Comparison of ENCODE assay signal across 8 mouse cellular contexts in the genomic region with DNA sequence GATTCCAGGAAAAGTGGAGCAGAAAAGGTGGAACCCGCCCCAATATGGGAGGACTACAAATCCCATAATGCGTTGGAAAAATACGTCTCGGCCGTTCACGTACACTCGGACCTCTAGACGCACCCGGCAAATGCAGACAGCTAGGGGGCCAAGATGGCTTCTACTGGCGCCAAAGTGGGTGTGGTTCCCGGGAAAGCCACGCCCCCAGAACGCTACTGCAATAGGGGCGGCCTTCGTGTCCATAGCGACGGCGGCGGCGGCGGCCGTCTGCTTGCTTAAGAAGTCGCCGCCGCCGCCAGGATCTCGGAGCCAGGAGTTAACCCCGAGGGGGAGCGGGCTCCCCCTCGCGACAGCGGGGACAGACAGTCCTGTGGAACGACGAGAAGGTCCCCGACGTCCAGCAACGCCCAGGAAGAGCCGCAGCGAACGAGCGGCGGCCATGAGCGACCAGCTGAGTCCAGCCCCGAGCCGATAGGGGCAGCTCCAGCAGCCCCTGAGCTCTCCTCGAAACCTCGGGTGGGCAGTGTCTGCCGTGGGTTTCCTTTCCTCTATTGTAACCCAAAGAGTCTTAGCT. TPM values are rescaled to one million over a fixed set of nuclear protein-coding genes. Genes with fewer than 3 reads are reported as not detected.
DNase-seq lines count a peak whose midpoint lies in the region; ATAC-seq and TF ChIP-seq lines count a peak whose summit lies in the region.

A gene (plus strand): TSS at position 229 of the 574 bp plus-strand sequence.

- peak within 1 kb of the TSS; percentile 77 for H3K4me3 ChIP-seq in bone marrow, adult 2 months (replicated peaks; ENCODE audit: control insufficient read depth, low read depth, low read length)
- H3K4me3 ChIP-seq in embryonic facial prominence, embryonic 15.5 days (replicated peaks), result peak within 1 kb of the TSS; percentile 62
- peak within 1 kb of the TSS; percentile 55 for H3K4me3 ChIP-seq in kidney, embryonic 14.5 days (ENCODE audit: low read length)
- peak within 1 kb of the TSS; percentile 66 for H3K4me3 ChIP-seq in limb, embryonic 15.5 days

- no peaks in the 10 kb centered on the region for H3K27me3 ChIP-seq in embryonic facial prominence, embryonic 15.5 days
- H3K27me3 ChIP-seq in kidney, embryonic 14.5 days (ENCODE audit: control insufficient read depth, insufficient read depth, low read length), result no peaks in the 10 kb centered on the region
- no peaks in the 10 kb centered on the region for H3K27me3 ChIP-seq in limb, embryonic 15.5 days

- DNase-seq in 416B (ENCODE audit: low read depth), result peak; percentile 99
- DNase-seq in heart, adult 9 months (ENCODE audit: low spot score in 2 of 2), result peak; percentile 97
- peak; percentile 93 to 94 for DNase-seq in monocyte, adult 2 months (ENCODE audit: low read depth in 1 of 2, low spot score in 2 of 2)
- DNase-seq in spleen, postnatal 36 days (ENCODE audit: low spot score in 2 of 2), result peak; percentile 97

- ATAC-seq in embryonic facial prominence, embryonic 15.5 days (ENCODE audit: insufficient number of reproducible peaks, low FRiP score, low TSS enrichment, low read depth), result peak; percentile 99
- peak; percentile 98 for ATAC-seq in kidney, embryonic 14.5 days (ENCODE audit: low FRiP score, low TSS enrichment)
- ATAC-seq in limb, embryonic 15.5 days (ENCODE audit: insufficient number of reproducible peaks, low FRiP score, low TSS enrichment, low read depth), result peak; percentile 96

- no peaks in the 10 kb centered on the region for H3K9me3 ChIP-seq in embryonic facial prominence, embryonic 15.5 days (replicated peaks)
- H3K9me3 ChIP-seq in kidney, embryonic 14.5 days (ENCODE audit: control insufficient read depth, low read length), result no peaks in the 10 kb centered on the region; the same call in 1 of the 2 replicates
- no peaks in the 10 kb centered on the region for H3K9me3 ChIP-seq in limb, embryonic 15.5 days

- peaks cover 1% of the 10 kb centered on the region; the same call in 1 of the 2 replicates for H3K4me1 ChIP-seq in bone marrow, adult 2 months (ENCODE audit: control insufficient read depth, insufficient read depth, low read length)
- H3K4me1 ChIP-seq in embryonic facial prominence, embryonic 15.5 days, result no peaks in the 10 kb centered on the region
- H3K4me1 ChIP-seq in kidney, embryonic 14.5 days (ENCODE audit: control insufficient read depth, insufficient read depth, low read length), result no peaks in the 10 kb centered on the region
- 0 out of 2 replicates have a peak, but pooled peaks cover 2% of the 10 kb centered on the region for H3K4me1 ChIP-seq in limb, embryonic 15.5 days

- TF ChIP-seq CTCF in bone marrow, adult 2 months (IDR thresholded peaks at IDR 0.05; ENCODE audit: control insufficient read depth, insufficient read depth, low read length), result peak; percentile 30; the same call in 1 of the 2 replicates

- H3K9ac ChIP-seq in embryonic facial prominence, embryonic 15.5 days, result peak within 1 kb of the TSS; percentile 46
- peak within 1 kb of the TSS; percentile 62 for H3K9ac ChIP-seq in kidney, embryonic 14.5 days (ENCODE audit: low read depth, low read length)
- H3K9ac ChIP-seq in limb, embryonic 15.5 days, result peak within 1 kb of the TSS; percentile 44

- H3K4me2 ChIP-seq in embryonic facial prominence, embryonic 15.5 days (replicated peaks), result peak within 1 kb of the TSS; percentile 59
- peak within 1 kb of the TSS; percentile 55 for H3K4me2 ChIP-seq in kidney, embryonic 14.5 days (replicated peaks; ENCODE audit: low read depth, low read length)
- peak within 1 kb of the TSS; percentile 68 for H3K4me2 ChIP-seq in limb, embryonic 15.5 days

- H3K36me3 ChIP-seq in embryonic facial prominence, embryonic 15.5 days, result 0 out of 2 replicates have a peak, but pooled peaks cover 3% of the 10 kb centered on the region
- H3K36me3 ChIP-seq in kidney, embryonic 14.5 days (ENCODE audit: control insufficient read depth, insufficient read depth, low read length), result no peaks in the 10 kb centered on the region
- peaks cover 3% of the 10 kb centered on the region; the same call in 1 of the 2 replicates for H3K36me3 ChIP-seq in limb, embryonic 15.5 days

- WGBS in bone marrow, adult 2 months, result under 1% methylated on average over 48 of the region's 48 CpGs
- 0% methylated on average over 48 of the region's 48 CpGs for WGBS in embryonic facial prominence, embryonic 15.5 days
- under 1% methylated on average over 48 of the region's 48 CpGs for WGBS in kidney, embryonic 14.5 days
- WGBS in limb, embryonic 15.5 days, result under 1% methylated on average over 48 of the region's 48 CpGs

- peak within 1 kb of the TSS; percentile 80 for H3K27ac ChIP-seq in bone marrow, adult 2 months (ENCODE audit: control insufficient read depth, insufficient read depth, low read depth, low read length, poor library complexity)
- peak within 1 kb of the TSS; percentile 63 for H3K27ac ChIP-seq in embryonic facial prominence, embryonic 15.5 days (replicated peaks)
- H3K27ac ChIP-seq in kidney, embryonic 14.5 days (ENCODE audit: low read depth, low read length), result peak within 1 kb of the TSS; percentile 62
- peak within 1 kb of the TSS; percentile 74 for H3K27ac ChIP-seq in limb, embryonic 15.5 days

- TF ChIP-seq POLR2A in bone marrow, adult 2 months (IDR thresholded peaks at IDR 0.05; ENCODE audit: borderline replicate concordance, control insufficient read depth, low read depth, low read length), result peak; percentile 60; the same call in 1 of the 2 replicates

RNA-seq across cellular contexts. Expression of the gene that starts here (rescaled TPM):
- polyA plus RNA-seq in bone marrow, adult 2 months (2011; ENCODE audit: insufficient read depth, insufficient read length, low replicate concordance, missing spikeins), result not detected in 2 replicates
- 1.3 and 1.6 TPM in 2 replicates for polyA plus RNA-seq in embryonic facial prominence, embryonic 15.5 days (2015; fragmentation: Nextera tagmentation; extraction: Ambion mirVana)
- 0.47 and 1.7 TPM in 2 replicates for polyA plus RNA-seq in kidney, embryonic 14.5 days (2014; fragmentation: Nextera tagmentation; extraction: Ambion mirVana)
- polyA plus RNA-seq in limb, embryonic 15.5 days (2015; fragmentation: Nextera tagmentation; extraction: Ambion mirVana), result 0.73 and 1.1 TPM in 2 replicates

Comparison
In these comparisons a context has a peak if more than half of its experiments do, and no peak if none do; other contexts are left out.
1. Peak in every context shown above with its lines: DNase-seq, ATAC-seq, H3K4me3 ChIP-seq and H3K27ac ChIP-seq.